Mouse (Mus musculus): ENCODE measurements around the gene Map10. TPM values are rescaled to one million over a fixed set of nuclear protein-coding genes. Genes with fewer than 3 reads are reported as not detected.
A peak's percentile ranks its signal among the peaks of the same experiment; 100 is the strongest.

The Map10 gene
- total RNA-seq (2014; fragmentation: Nextera tagmentation), result 1.2 and 1.3 TPM in 2 replicates
- total RNA-seq (2017), result 0.57 and 1.4 TPM in 2 replicates

DNA sequence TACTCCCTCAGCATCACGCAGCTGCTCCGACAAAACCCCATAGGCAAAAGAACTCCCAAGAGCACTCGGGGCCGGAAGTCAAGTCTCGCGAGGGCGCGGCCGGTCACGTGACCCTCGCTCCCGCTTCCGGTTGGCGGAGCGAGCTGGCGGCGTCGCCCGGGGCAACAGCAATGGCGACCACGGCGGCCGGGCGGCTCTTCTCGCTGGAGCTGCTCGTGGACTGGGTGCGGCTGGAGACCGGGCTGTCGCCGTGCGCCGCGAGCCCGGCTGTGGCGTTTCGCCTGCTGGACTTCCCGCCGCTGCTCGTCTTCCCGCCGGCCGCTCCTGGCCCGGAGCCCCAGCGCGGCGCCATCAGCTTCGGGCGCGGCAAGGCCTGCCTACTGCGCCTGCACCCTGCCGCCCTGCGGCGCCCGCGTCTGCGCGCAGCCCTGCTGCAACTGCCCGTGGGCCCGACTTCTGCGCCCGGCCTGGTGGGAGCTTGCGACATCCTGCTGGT, at the start of gene Map10:
Map10 (plus strand) TSS at position 119 of the 496 bp plus-strand sequence.
- ATAC-seq (replicated peaks; ENCODE audit: poor library complexity, severe bottlenecking), result peak; percentile 85

- 0 out of 2 replicates have a peak, but pooled peaks have one; percentile 24 for ATAC-seq (replicated peaks; ENCODE audit: poor library complexity, severe bottlenecking)
Observed at GRCm38 (mm10) chr8:125620301-125620700, 49.3 kb upstream of the Map10 start.

DNA sequence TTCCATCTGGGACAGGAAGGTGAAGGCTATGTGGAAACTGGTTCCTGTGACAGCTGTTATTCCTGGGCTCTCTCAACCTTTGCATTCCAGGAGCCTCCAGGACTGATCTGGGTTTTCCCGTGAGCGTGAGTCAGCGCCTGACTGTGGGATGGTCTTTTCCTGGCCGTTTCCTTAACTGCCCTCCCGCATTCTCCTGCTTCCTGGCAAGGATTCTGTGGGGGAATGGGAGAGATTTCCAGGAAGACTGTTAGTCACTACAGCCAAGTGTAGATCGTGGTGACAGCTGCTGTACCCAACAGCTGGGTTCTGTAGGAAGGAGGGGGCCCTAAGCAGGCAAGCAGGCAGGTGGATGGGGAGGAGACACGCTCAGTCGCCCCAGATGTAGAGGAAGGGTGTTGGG, 45.3 kb upstream of the Map10 start:
- ATAC-seq (replicated peaks; ENCODE audit: poor library complexity, severe bottlenecking), result no peak

GRCm38 (mm10) chr8:125626381-125626780, 43.2 kb upstream of the Map10 start:
- ATAC-seq (replicated peaks; ENCODE audit: poor library complexity, severe bottlenecking), result no peak

- ATAC-seq (replicated peaks; ENCODE audit: poor library complexity, severe bottlenecking), result no peak
Observed at GRCm38 (mm10) chr8:125628834-125629233, 40.8 kb upstream of the Map10 start.

- no peak for ATAC-seq (replicated peaks; ENCODE audit: poor library complexity, severe bottlenecking)
Observed at GRCm38 (mm10) chr8:125638411-125639058, 31.1 kb upstream of the Map10 start.

- no peak for ATAC-seq (replicated peaks; ENCODE audit: poor library complexity, severe bottlenecking)
Observed at GRCm38 (mm10) chr8:125639631-125640030, 30.0 kb upstream of the Map10 start.

- no peak for ATAC-seq (replicated peaks; ENCODE audit: poor library complexity, severe bottlenecking)
Observed at GRCm38 (mm10) chr8:125640766-125641165, 28.9 kb upstream of the Map10 start.

DNA sequence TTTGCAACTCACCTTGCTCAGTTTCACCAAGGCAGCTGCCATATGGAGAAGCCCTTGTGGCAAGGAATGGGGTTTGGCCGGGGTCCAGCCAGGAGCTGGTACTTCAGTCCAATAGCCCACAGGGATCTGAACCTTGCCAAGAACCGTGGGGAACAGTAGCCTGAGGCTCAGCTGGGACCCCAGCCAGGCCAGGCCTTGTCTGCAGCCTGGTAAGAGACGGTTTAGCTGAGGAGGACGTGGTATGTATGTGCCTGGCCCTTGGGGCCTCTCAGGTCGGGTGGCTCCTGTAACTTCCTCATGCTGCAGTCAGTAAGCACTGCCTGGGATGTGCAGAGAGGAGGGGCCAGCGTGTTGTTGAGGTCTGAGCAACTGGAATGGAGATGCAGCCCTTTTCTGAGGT, 27.8 kb upstream of the Map10 start:
- peak; percentile 72 for ATAC-seq (replicated peaks; ENCODE audit: poor library complexity, severe bottlenecking)

- no peak for ATAC-seq (replicated peaks; ENCODE audit: poor library complexity, severe bottlenecking)
Observed at GRCm38 (mm10) chr8:125645757-125646478, 23.7 kb upstream of the Map10 start.

GRCm38 (mm10) chr8:125649447-125649846, 20.2 kb upstream of the Map10 start:
- ATAC-seq (replicated peaks; ENCODE audit: poor library complexity, severe bottlenecking), result peak; percentile 98

DNA sequence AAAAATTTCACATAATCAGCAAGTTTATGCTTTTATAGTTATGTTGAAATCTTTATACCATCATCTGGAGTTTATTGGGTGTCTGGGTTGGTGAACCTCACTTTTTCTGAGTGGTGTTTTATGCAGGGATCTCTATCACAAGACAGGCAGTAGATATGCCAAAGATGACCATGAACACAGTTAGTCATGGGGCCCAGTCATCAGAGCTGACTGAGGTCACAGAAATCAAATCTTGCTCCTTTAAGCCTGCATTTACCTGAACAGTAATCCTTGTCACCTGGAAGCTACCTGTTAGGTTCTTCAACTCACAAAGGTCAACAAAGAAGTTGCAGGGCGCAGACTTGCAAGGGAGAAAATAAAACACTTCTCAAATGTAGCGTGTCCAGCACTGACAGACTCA, 14.8 kb upstream of the Map10 start:
- no peak for ATAC-seq (replicated peaks; ENCODE audit: poor library complexity, severe bottlenecking)

GRCm38 (mm10) chr8:125658508-125658907, 11.1 kb upstream of the Map10 start:
- no peak for ATAC-seq (replicated peaks; ENCODE audit: poor library complexity, severe bottlenecking)

DNA sequence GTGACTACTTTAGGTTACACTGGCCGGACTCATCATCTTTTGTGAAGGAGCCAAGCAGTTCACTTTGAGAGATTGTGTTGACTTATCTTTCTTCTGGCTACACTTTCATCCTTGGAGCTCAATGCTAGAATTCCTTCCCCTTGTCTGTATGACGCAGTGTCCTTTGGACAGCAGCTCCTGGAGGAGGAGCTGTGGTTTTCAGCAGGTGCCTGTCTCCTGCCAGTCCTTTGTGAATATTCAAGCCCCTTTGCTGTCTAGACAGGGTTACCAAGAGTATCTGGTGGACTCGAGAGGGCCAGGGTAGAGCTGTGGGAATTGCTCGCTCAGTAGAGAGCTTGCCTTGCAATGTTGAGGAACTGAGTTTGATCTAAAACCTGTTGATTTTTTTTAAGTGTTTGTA, 10.7 kb upstream of the Map10 start:
- no peak for ATAC-seq (replicated peaks; ENCODE audit: poor library complexity, severe bottlenecking)

DNA sequence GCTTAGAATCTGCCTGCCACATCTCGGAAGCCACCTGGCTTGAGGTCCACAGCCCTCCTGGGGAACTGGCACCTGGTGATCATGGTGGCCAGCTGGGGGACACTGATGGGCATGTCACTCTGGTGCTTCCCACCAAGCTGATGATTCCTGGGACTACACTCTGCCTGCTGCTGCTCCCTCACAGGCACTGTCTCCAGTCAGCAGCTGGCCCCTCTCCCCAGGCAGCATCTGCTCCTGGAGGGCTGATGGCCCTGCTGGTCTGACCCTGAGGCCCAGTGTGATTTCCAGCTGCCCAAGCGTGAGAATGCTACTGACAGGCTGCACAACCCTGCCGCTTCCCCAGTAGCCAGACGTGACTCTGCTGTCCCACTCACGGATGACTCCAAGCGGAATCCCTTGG, 9.2 kb upstream of the Map10 start:
- no peak for ATAC-seq (replicated peaks; ENCODE audit: poor library complexity, severe bottlenecking)

DNA sequence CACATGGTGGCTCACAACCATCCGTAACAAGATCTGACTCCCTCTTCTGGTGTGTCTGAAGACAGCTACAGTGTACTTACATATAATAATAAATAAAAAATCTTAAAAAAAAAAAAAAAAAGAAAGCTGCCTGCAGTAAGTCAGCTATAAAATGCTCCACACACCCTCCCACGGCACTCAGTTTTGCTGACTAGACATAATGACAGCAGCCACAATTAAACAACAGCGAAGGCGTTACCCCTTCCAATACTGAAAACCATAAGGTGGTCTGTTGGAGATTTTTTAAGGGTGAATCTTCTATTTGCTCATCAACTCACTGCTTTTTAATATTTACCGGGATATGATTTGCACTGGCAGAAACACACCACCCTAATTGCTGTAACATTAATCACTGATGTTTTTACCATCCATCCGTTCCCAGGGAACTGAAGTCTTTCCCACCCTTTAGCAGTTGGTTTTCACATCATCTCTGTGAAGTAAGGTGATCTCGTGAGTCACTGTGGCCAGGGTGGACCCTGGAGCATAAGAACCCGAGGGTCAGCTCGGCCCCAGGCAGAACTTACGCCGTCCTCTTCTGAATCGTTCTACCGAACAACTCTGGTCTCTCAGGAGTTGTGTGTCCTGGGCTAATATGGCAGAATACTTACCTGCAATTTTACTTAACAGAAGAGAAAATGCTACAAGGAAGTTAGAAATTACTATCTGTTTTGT, 7.5 kb upstream of the Map10 start:
- ATAC-seq (replicated peaks; ENCODE audit: poor library complexity, severe bottlenecking), result no peak

DNA sequence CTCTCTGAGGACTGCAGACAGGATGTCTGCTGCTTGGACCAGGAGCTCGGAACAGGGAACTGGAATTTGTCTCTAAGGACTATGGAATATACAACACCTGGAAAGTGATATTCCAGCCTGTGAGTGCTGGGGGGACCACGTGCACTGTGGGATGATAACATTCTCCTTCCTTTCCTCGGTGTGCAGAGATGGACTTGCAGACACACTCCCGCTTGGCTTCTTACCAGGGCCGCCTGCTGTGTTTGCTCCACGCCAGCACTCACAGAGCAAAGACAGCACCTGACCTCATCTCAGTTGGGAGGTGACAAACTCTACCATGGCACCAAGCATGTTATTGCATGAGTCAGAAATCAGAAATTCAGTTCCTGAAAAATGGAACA, 7.0 kb upstream of the Map10 start:
- no peak for ATAC-seq (replicated peaks; ENCODE audit: poor library complexity, severe bottlenecking)

DNA sequence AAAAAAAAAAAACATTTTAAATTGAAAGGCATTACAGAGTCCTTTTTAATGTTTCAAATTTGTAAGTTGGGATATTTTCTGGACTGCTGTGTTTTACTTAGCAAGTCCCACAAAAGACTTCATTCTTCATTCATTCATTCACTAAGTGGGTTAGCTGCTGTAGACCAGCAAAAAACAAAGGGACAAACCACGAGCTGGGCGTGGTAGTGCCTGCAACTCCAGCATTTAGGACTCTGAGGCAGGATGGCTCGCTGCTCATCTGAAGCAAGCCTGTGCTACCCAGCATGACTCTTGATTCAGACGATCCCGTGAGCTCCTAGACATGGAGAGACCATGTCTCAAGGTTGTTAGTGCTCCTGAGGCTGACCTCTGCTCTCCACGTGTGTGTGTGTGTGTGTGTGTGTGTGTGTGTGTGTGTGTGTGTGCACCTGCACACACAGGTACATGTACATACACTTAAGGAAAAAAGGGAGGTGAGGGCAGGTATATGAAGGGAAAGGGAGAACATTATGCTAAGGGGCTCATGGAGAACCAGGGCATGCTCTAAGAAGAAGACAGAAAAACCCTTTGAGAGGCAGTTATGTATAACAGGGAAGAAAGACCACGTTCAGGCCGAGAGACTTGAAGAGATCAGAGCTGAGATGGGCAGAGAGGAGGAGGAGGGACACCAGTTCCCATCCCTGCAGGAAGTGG, 4.3 kb upstream of the Map10 start:
- no peak for ATAC-seq (replicated peaks; ENCODE audit: poor library complexity, severe bottlenecking)

DNA sequence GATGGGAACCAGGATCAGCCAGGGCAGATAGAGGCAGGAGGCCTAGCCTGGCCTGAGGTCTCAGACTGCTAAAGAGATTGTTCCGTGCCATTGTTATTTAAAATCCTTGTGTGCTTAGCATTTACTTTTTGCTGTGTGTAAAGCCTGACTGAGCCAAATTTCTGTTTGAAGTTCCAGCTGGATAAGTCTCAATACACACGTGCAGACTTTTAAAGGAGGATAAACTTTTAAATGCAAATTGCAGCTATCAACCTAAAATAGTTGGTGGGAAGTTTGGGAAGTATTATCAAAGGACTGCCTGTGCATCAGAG, 3.8 kb upstream of the Map10 start:
- ATAC-seq (replicated peaks; ENCODE audit: poor library complexity, severe bottlenecking), result no peak

DNA sequence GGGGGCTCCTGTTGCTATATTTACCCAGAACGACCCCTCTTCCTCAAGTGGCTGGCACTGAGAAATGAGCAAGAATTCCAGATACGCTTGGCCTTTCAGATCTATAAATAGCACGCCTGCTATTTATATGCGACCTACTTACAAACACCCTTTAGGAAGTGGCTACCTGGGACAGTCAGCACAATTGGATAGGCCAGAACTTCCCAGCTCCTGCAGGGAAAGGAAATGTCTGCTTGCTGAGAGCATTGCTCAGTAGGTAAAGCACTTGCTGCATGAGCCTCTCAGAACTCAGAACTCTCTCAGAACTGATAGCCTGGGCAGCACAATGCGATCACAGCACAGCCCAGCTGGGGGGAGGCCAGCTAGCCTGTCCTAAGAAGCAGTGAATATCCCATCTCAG, 3.4 kb upstream of the Map10 start:
- no peak for ATAC-seq (replicated peaks; ENCODE audit: poor library complexity, severe bottlenecking)

DNA sequence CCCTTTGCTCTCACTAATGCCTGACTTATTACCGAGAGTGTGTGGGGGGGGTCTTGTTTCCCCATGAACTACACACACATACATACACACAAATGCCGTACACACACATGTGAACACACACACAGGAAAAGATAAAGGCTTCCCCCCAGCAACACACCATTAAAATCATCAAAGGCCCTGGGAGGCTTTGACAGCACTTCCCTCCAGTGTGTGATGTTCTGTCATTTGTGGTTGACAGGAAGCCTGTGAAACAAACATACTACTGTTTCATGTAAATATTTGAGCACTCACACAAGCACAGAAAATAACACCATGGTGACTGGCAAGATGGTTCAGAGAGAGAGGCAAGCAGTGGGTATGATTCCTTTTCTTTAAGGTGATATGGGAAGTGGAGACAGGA, 2.4 kb upstream of the Map10 start:
- ATAC-seq (replicated peaks; ENCODE audit: poor library complexity, severe bottlenecking), result no peak
